Mouse (Mus musculus): ENCODE data around the gene Zfp473. TPM values are rescaled to one million over a fixed set of nuclear protein-coding genes. Genes with fewer than 3 reads are reported as not detected.
"Not testable (repeated sequence)": the region's sequence is repeated elsewhere in the genome, so short reads cannot be mapped to it uniquely, and the experiment has no call there.

Gene Zfp473
- polyA plus RNA-seq (2014; fragmentation: Nextera tagmentation; extraction: Ambion mirVana), result 2.5 and 3.1 TPM in 2 replicates

GRCm38 (mm10) chr7:44750950-44751349 is at the start of gene Zfp473:
Gene Zfp473 (minus strand): TSS chr7:44751050.
- not testable (repeated sequence) for H3K9ac ChIP-seq (ENCODE audit: low read depth, low read length); H3K9me3 ChIP-seq (ENCODE audit: control insufficient read depth, low read length); H3K27me3 ChIP-seq (ENCODE audit: control insufficient read depth, insufficient read depth, low read length); H3K4me1 ChIP-seq (ENCODE audit: control insufficient read depth, insufficient read depth, low read length); H3K4me2 ChIP-seq (replicated peaks; ENCODE audit: low read depth, low read length); ATAC-seq (ENCODE audit: low FRiP score, low TSS enrichment); H3K4me3 ChIP-seq (ENCODE audit: low read length); H3K27ac ChIP-seq (ENCODE audit: low read depth, low read length)
- peaks cover 38% of the 10 kb centered on the region for H3K36me3 ChIP-seq (ENCODE audit: control insufficient read depth, insufficient read depth, low read length)
- whole genome bisulfite sequencing, result 90% methylated on average over 1 of the region's 1 CpGs

GRCm38 (mm10) chr7:44792781-44793180 is 41.9 kb upstream of the Zfp473 start:
- Histone ChIP-seq H3K4me3 (ENCODE audit: low read length) (no peak overlapping the region), H3K4me1 (ENCODE audit: control insufficient read depth, insufficient read depth, low read length) (no peaks in the 10 kb centered on the region), H3K27me3 (ENCODE audit: control insufficient read depth, insufficient read depth, low read length) (no peaks in the 10 kb centered on the region), H3K36me3 (ENCODE audit: control insufficient read depth, insufficient read depth, low read length) (no peaks in the 10 kb centered on the region), H3K4me2 (replicated peaks; ENCODE audit: low read depth, low read length) (no peak overlapping the region), H3K9me3 (ENCODE audit: control insufficient read depth, low read length) (peaks cover 3% of the 10 kb centered on the region; the same call in 1 of the 2 replicates), H3K27ac (ENCODE audit: low read depth, low read length) (no peak overlapping the region), H3K9ac (ENCODE audit: low read depth, low read length) (no peak overlapping the region)
- WGBS, result 79% methylated on average over 6 of the region's 6 CpGs
- ATAC-seq (ENCODE audit: low FRiP score, low TSS enrichment), result no peak

DNA sequence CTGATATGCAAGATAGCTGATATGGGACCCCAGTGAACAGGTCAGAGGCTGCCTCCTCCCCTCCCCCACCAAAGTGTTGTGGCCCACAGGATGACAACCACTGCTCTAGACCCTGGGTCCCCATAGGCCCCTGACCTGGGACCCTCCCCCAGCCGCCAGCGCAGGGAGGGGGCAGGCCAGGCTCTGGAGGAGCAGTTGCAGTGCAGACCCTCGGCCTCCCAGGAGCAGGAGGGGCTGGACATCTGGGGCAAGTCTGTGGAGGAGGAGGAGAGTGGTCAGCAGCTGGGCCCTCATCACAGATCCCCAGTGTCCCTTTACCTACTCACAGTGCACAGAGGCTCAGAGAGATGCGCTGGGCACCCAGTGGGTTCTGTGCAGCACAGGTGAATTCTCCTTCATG is 39.2 kb upstream of the Zfp473 start:
- H3K4me3 ChIP-seq (ENCODE audit: low read length), result no peak overlapping the region
- H3K4me1 ChIP-seq (ENCODE audit: control insufficient read depth, insufficient read depth, low read length), result no peaks in the 10 kb centered on the region
- H3K9me3 ChIP-seq (ENCODE audit: control insufficient read depth, low read length), result peaks cover 3% of the 10 kb centered on the region; the same call in 1 of the 2 replicates
- 60% methylated on average over 4 of the region's 4 CpGs for WGBS
- H3K27me3 ChIP-seq (ENCODE audit: control insufficient read depth, insufficient read depth, low read length), result no peaks in the 10 kb centered on the region
- no peak overlapping the region for H3K9ac ChIP-seq (ENCODE audit: low read depth, low read length)
- no peak overlapping the region for H3K4me2 ChIP-seq (replicated peaks; ENCODE audit: low read depth, low read length)
- no peaks in the 10 kb centered on the region for H3K36me3 ChIP-seq (ENCODE audit: control insufficient read depth, insufficient read depth, low read length)
- no peak overlapping the region for H3K27ac ChIP-seq (ENCODE audit: low read depth, low read length)
- ATAC-seq (ENCODE audit: low FRiP score, low TSS enrichment), result no peak

DNA sequence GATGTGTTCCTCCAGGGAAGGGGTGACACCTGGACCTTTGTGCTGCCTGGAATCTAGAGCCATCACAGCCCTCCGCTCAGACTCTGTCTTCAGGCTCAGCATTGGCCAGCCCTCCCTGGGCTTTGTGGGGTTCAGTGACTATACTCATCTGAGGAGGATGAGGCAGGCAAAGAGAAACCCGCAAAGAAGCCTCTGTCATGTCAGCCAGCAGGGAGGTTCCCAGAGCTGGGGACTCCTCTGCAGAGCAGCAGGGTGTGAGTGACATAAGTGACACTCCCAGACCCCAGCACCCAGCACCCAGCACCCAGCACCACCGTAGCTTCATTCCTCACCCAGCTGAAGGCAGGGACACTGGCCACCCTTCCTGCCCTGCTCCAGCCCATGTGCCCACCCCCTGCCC is 38.7 kb upstream of the Zfp473 start:
- Histone ChIP-seq H3K27ac (ENCODE audit: low read depth, low read length) (no peak overlapping the region), H3K27me3 (ENCODE audit: control insufficient read depth, insufficient read depth, low read length) (no peaks in the 10 kb centered on the region), H3K4me1 (ENCODE audit: control insufficient read depth, insufficient read depth, low read length) (no peaks in the 10 kb centered on the region), H3K9me3 (ENCODE audit: control insufficient read depth, low read length) (peaks cover 3% of the 10 kb centered on the region; the same call in 1 of the 2 replicates), H3K4me2 (replicated peaks; ENCODE audit: low read depth, low read length) (no peak overlapping the region), H3K36me3 (ENCODE audit: control insufficient read depth, insufficient read depth, low read length) (no peaks in the 10 kb centered on the region), H3K9ac (ENCODE audit: low read depth, low read length) (no peak overlapping the region), H3K4me3 (ENCODE audit: low read length) (no peak overlapping the region)
- no peak for ATAC-seq (ENCODE audit: low FRiP score, low TSS enrichment)
- 73% methylated on average over 3 of the region's 3 CpGs for WGBS

DNA sequence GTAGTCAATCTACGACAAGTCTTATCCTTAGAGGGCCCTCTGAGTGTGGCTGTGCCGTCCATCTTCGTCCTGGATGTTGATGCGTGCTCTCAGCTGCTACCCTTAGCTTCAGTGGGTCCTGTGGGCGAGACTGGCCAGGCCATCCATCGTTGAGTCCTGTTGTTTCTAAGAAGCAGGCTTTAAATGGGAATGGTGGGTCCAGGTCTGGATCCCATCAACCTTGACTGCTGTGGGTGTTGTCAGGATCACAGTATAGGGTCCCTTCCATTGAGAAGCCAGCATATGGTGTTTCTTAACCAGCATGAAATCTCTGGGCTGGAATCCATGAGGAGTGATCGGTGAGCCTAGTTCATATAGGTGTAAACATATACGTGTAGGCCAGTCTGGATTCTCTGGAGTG is 29.3 kb upstream of the Zfp473 start:
- Histone ChIP-seq H3K27me3 (ENCODE audit: control insufficient read depth, insufficient read depth, low read length) (no peaks in the 10 kb centered on the region), H3K4me3 (ENCODE audit: low read length) (no peak overlapping the region), H3K9me3 (ENCODE audit: control insufficient read depth, low read length) (no peaks in the 10 kb centered on the region), H3K9ac (ENCODE audit: low read depth, low read length) (no peak overlapping the region), H3K4me2 (replicated peaks; ENCODE audit: low read depth, low read length) (no peak overlapping the region), H3K36me3 (ENCODE audit: control insufficient read depth, insufficient read depth, low read length) (peaks cover 11% of the 10 kb centered on the region; the same call in 1 of the 2 replicates), H3K27ac (ENCODE audit: low read depth, low read length) (no peak overlapping the region), H3K4me1 (ENCODE audit: control insufficient read depth, insufficient read depth, low read length) (no peaks in the 10 kb centered on the region)
- WGBS, result 82% methylated on average over 8 of the region's 8 CpGs
- ATAC-seq (ENCODE audit: low FRiP score, low TSS enrichment), result no peak

DNA sequence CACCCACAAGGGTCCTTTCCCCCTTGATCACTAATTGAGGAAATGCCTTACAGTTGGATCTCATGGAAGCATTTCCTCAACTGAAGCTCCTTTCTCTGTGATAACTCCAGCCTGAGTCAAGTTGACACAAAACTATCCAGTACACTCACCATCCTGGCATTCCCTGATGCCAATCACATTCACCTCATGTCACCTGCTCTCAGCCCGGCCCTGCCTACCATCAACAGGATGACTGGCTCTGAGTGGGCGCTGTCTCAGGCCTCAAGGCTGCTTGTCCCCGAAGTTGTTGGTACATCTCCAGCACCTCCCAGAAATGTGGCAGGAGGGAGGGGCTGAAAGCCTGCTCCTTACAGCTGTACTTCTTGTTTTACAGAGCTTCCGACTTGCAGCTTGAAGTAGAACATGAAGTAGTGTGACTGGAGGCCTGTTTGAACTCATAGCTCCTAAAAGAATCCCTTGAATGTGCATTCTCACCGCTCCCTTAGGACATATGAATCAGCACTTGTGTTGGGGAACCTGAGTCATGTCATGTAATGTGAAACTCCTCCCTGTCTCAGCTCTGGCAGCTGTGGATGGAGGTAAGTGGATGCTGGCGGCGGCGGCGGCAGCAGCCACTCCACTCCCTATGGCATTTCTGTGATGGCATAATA is 26.1 kb upstream of the Zfp473 start:
- Histone ChIP-seq H3K36me3 (ENCODE audit: control insufficient read depth, insufficient read depth, low read length) (peaks cover 21% of the 10 kb centered on the region; the same call in 1 of the 2 replicates), H3K4me2 (replicated peaks; ENCODE audit: low read depth, low read length) (no peak overlapping the region), H3K27ac (ENCODE audit: low read depth, low read length) (no peak overlapping the region), H3K4me3 (ENCODE audit: low read length) (no peak overlapping the region), H3K4me1 (ENCODE audit: control insufficient read depth, insufficient read depth, low read length) (no peaks in the 10 kb centered on the region), H3K9me3 (ENCODE audit: control insufficient read depth, low read length) (no peaks in the 10 kb centered on the region), H3K27me3 (ENCODE audit: control insufficient read depth, insufficient read depth, low read length) (no peaks in the 10 kb centered on the region), H3K9ac (ENCODE audit: low read depth, low read length) (no peak overlapping the region)
- WGBS, result 89% methylated on average over 9 of the region's 9 CpGs
- no peak for ATAC-seq (ENCODE audit: low FRiP score, low TSS enrichment)

DNA sequence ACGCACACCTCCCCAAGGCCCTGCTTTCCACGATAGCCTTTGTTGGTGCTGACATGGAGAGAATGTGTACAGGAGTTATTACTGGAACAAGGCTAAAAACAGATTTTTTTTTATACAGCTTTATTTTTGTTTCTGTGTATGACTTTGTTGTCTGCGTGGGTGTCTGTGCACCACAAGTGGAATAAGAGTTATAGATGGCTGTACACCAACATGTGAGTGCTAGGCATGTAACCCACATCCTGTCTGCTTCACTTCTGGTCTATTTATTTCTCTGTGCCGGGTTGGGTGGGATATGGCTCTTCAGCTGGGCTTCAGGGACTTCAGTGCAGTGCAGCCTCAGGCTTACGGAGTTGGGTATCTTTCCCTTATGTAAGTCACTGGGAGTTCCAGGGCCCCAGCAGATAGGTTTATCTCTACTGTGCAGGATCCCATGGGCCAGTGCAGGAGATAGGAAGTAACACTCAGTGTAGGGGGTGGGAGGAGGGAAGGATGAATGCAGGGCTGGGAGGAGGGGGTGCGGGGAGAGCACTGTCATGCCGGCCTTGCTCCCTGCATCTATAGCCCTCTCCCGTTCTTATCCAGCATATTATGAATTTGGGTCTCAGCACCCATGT is 21.8 kb upstream of the Zfp473 start:
- H3K36me3 ChIP-seq (ENCODE audit: control insufficient read depth, insufficient read depth, low read length), result peaks cover 47% of the 10 kb centered on the region; the same call in 1 of the 2 replicates
- ATAC-seq (ENCODE audit: low FRiP score, low TSS enrichment), result no peak

GRCm38 (mm10) chr7:44770046-44770578 is 19.3 kb upstream of the Zfp473 start:
- Histone ChIP-seq H3K4me2 (replicated peaks; ENCODE audit: low read depth, low read length) (no peak overlapping the region), H3K36me3 (ENCODE audit: control insufficient read depth, insufficient read depth, low read length) (peaks cover 57% of the 10 kb centered on the region; the same call in 1 of the 2 replicates), H3K4me1 (ENCODE audit: control insufficient read depth, insufficient read depth, low read length) (no peaks in the 10 kb centered on the region), H3K9ac (ENCODE audit: low read depth, low read length) (no peak overlapping the region), H3K27ac (ENCODE audit: low read depth, low read length) (no peak overlapping the region), H3K27me3 (ENCODE audit: control insufficient read depth, insufficient read depth, low read length) (no peaks in the 10 kb centered on the region), H3K9me3 (ENCODE audit: control insufficient read depth, low read length) (no peaks in the 10 kb centered on the region), H3K4me3 (ENCODE audit: low read length) (no peak overlapping the region)
- 0 out of 2 replicates have a peak, but pooled peaks have one; percentile 20 for ATAC-seq (ENCODE audit: low FRiP score, low TSS enrichment)
- 16% methylated on average over 6 of the region's 6 CpGs for WGBS

More for the DNA sequence above, 21.8 kb upstream of the Zfp473 start:
- no peak overlapping the region for H3K27ac ChIP-seq (ENCODE audit: low read depth, low read length)
- H3K4me3 ChIP-seq (ENCODE audit: low read length), result no peak overlapping the region
- H3K4me1 ChIP-seq (ENCODE audit: control insufficient read depth, insufficient read depth, low read length), result no peaks in the 10 kb centered on the region
- 90% methylated on average over 8 of the region's 8 CpGs for WGBS
- no peaks in the 10 kb centered on the region for H3K27me3 ChIP-seq (ENCODE audit: control insufficient read depth, insufficient read depth, low read length)
- no peak overlapping the region for H3K4me2 ChIP-seq (replicated peaks; ENCODE audit: low read depth, low read length)
- H3K9me3 ChIP-seq (ENCODE audit: control insufficient read depth, low read length), result no peaks in the 10 kb centered on the region
- H3K9ac ChIP-seq (ENCODE audit: low read depth, low read length), result no peak overlapping the region

GRCm38 (mm10) chr7:44768129-44768528 is 17.3 kb upstream of the Zfp473 start:
- Histone ChIP-seq H3K4me1 (ENCODE audit: control insufficient read depth, insufficient read depth, low read length) (no peaks in the 10 kb centered on the region), H3K27me3 (ENCODE audit: control insufficient read depth, insufficient read depth, low read length) (no peaks in the 10 kb centered on the region), H3K9me3 (ENCODE audit: control insufficient read depth, low read length) (no peaks in the 10 kb centered on the region), H3K4me2 (replicated peaks; ENCODE audit: low read depth, low read length) (no peak overlapping the region), H3K36me3 (ENCODE audit: control insufficient read depth, insufficient read depth, low read length) (peaks cover 60% of the 10 kb centered on the region), H3K9ac (ENCODE audit: low read depth, low read length) (no peak overlapping the region), H3K27ac (ENCODE audit: low read depth, low read length) (no peak overlapping the region), H3K4me3 (ENCODE audit: low read length) (no peak overlapping the region)
- no peak for ATAC-seq (ENCODE audit: low FRiP score, low TSS enrichment)
- WGBS, result 88% methylated on average over 5 of the region's 5 CpGs

Measured in kidney, embryonic 14.5 days (tissue).